Mouse (Mus musculus): ENCODE measurements around the gene Fhit. TPM values are rescaled to one million over a fixed set of nuclear protein-coding genes. Genes with fewer than 3 reads are reported as not detected.

Fhit gene
- total RNA-seq, 2 experiments from 2014 or later = 4.7 to 5.2 TPM

- intact Hi-C loops (cut with DNase I) = no loop called here
- DNase-seq (ENCODE audit: extremely low spot score in 1 of 2, low spot score in 2 of 2) = no peak
These were observed 862.8 kb downstream of the Fhit start for GRCm38 (mm10) chr14:10299030-10299429.

- no peak for DNase-seq (ENCODE audit: extremely low spot score in 1 of 2, low spot score in 2 of 2)
- intact Hi-C loops (cut with DNase I) = no loop called here
These were observed 872.8 kb downstream of the Fhit start for GRCm38 (mm10) chr14:10289043-10289442.

- no peak for DNase-seq (ENCODE audit: extremely low spot score in 1 of 2, low spot score in 2 of 2)
- intact Hi-C loops (cut with DNase I) = no loop called here
These were observed 875.8 kb downstream of the Fhit start for GRCm38 (mm10) chr14:10286027-10286426.

- no peak for DNase-seq (ENCODE audit: extremely low spot score in 1 of 2, low spot score in 2 of 2)
- intact Hi-C loops (cut with DNase I) = no loop called here
These were observed 933.1 kb downstream of the Fhit start for GRCm38 (mm10) chr14:10228708-10229107.

GRCm38 (mm10) chr14:10221847-10222246 is 940.0 kb downstream of the Fhit start:
- peak in 1 of 2 experiments; percentile 26 for DNase-seq (ENCODE audit: extremely low spot score in 1 of 2, low spot score in 2 of 2)
- intact Hi-C loops (cut with DNase I) = no loop called here

- intact Hi-C loops (cut with DNase I) = no loop called here
- no peak for DNase-seq (ENCODE audit: extremely low spot score in 1 of 2, low spot score in 2 of 2)
These were observed 948.6 kb downstream of the Fhit start for GRCm38 (mm10) chr14:10213216-10213615.

- no peak for DNase-seq (ENCODE audit: extremely low spot score in 1 of 2, low spot score in 2 of 2)
- intact Hi-C loops (cut with DNase I) = no loop called here
These were observed 950.7 kb downstream of the Fhit start for GRCm38 (mm10) chr14:10211184-10211583.

GRCm38 (mm10) chr14:10209007-10209406 is 952.8 kb downstream of the Fhit start:
- intact Hi-C loops (cut with DNase I) = no loop called here
- no peak for DNase-seq (ENCODE audit: extremely low spot score in 1 of 2, low spot score in 2 of 2)

GRCm38 (mm10) chr14:10205699-10206098 is 956.1 kb downstream of the Fhit start:
- DNase-seq (ENCODE audit: extremely low spot score in 1 of 2, low spot score in 2 of 2) = no peak
- intact Hi-C loops (cut with DNase I) = no loop called here

- intact Hi-C loops (cut with DNase I) = no loop called here
These were observed 956.5 kb downstream of the Fhit start for GRCm38 (mm10) chr14:10205290-10205689.

GRCm38 (mm10) chr14:10194130-10194529 is 967.7 kb downstream of the Fhit start:
- intact Hi-C loops (cut with DNase I) = no loop called here
- no peak for DNase-seq (ENCODE audit: extremely low spot score in 1 of 2, low spot score in 2 of 2)

More at GRCm38 (mm10) chr14:10205290-10205689, 956.5 kb downstream of the Fhit start:
- no peak for DNase-seq (ENCODE audit: extremely low spot score in 1 of 2, low spot score in 2 of 2)

- intact Hi-C loops (cut with DNase I) = no loop called here
- no peak for DNase-seq (ENCODE audit: extremely low spot score in 1 of 2, low spot score in 2 of 2)
These were observed 990.1 kb downstream of the Fhit start for GRCm38 (mm10) chr14:10171761-10172160.

GRCm38 (mm10) chr14:10166641-10167429 is 995.0 kb downstream of the Fhit start:
- DNase-seq (ENCODE audit: extremely low spot score in 1 of 2, low spot score in 2 of 2) = peak in 1 of 2 experiments; percentile 20
- intact Hi-C loops (cut with DNase I) = no loop called here

- intact Hi-C loops (cut with DNase I) = no loop called here
- DNase-seq (ENCODE audit: extremely low spot score in 1 of 2, low spot score in 2 of 2) = no peak
These were observed 1012.0 kb downstream of the Fhit start for GRCm38 (mm10) chr14:10149872-10150271.

GRCm38 (mm10) chr14:10139311-10139710 is 1022.5 kb downstream of the Fhit start:
- DNase-seq (ENCODE audit: extremely low spot score in 1 of 2, low spot score in 2 of 2) = no peak
- intact Hi-C loops (cut with DNase I) = no loop called here

GRCm38 (mm10) chr14:10133873-10134272 is 1028.0 kb downstream of the Fhit start:
- intact Hi-C loops (cut with DNase I) = no loop called here
- DNase-seq (ENCODE audit: extremely low spot score in 1 of 2, low spot score in 2 of 2) = no peak

GRCm38 (mm10) chr14:10129675-10130074 is 1032.2 kb downstream of the Fhit start:
- no peak for DNase-seq (ENCODE audit: extremely low spot score in 1 of 2, low spot score in 2 of 2)
- intact Hi-C loops (cut with DNase I) = no loop called here

- intact Hi-C loops (cut with DNase I) = no loop called here
- DNase-seq (ENCODE audit: extremely low spot score in 1 of 2, low spot score in 2 of 2) = no peak
These were observed 1032.7 kb downstream of the Fhit start for GRCm38 (mm10) chr14:10129088-10129487.

GRCm38 (mm10) chr14:10126536-10126935 is 1035.3 kb downstream of the Fhit start:
- no peak for DNase-seq (ENCODE audit: extremely low spot score in 1 of 2, low spot score in 2 of 2)
- intact Hi-C loops (cut with DNase I) = no loop called here

- no peak for DNase-seq (ENCODE audit: extremely low spot score in 1 of 2, low spot score in 2 of 2)
- intact Hi-C loops (cut with DNase I) = no loop called here
These were observed 1039.7 kb downstream of the Fhit start for GRCm38 (mm10) chr14:10122176-10122575.

GRCm38 (mm10) chr14:10096236-10096635 is 1065.6 kb downstream of the Fhit start:
- DNase-seq (ENCODE audit: extremely low spot score in 1 of 2, low spot score in 2 of 2) = no peak
- intact Hi-C loops (cut with DNase I) = no loop called here

Data from left cerebral cortex, postnatal 10 days (tissue).